Mouse (Mus musculus): Measurements from ENCODE around the gene Krt16.

DNA sequence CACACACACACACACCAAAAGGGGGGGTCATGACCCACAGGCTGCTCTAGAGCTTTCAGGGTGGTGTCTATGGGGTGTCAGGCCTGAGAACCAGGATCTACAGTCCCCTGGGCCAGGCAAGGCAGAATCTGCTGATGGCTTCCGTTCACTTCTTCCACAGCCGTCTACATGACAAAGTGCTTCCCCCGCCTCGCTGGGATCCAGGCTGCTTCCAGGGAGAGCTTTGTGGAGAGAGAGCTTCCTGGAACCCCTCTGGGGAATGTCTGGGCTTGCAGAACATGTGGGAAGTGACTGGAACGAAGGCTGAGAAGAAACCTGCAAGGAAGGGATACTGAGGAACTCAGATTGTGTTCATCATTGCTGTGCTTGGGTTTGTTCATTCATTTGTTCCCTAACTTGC, 30.1 kb upstream of the Krt16 start:
- TF ChIP-seq CTCF (IDR thresholded peaks at IDR 0.05; ENCODE audit: low read depth, low read length) (no peak), GATA1 (IDR thresholded peaks at IDR 0.05; ENCODE audit: borderline replicate concordance, low read length) (no peak), TAL1 (conservative IDR thresholded peaks at IDR 0.05; ENCODE audit: low read depth, low read length) (no peak), POLR2AphosphoS5 (IDR thresholded peaks at IDR 0.05; ENCODE audit: insufficient replicate concordance, low read depth, low read length) (no peak), GATA2 (IDR thresholded peaks at IDR 0.05; ENCODE audit: borderline replicate concordance, low read depth, low read length) (no peak)
